Mouse (Mus musculus): ENCODE data around the gene Mthfd2.

Gene Mthfd2

DNA sequence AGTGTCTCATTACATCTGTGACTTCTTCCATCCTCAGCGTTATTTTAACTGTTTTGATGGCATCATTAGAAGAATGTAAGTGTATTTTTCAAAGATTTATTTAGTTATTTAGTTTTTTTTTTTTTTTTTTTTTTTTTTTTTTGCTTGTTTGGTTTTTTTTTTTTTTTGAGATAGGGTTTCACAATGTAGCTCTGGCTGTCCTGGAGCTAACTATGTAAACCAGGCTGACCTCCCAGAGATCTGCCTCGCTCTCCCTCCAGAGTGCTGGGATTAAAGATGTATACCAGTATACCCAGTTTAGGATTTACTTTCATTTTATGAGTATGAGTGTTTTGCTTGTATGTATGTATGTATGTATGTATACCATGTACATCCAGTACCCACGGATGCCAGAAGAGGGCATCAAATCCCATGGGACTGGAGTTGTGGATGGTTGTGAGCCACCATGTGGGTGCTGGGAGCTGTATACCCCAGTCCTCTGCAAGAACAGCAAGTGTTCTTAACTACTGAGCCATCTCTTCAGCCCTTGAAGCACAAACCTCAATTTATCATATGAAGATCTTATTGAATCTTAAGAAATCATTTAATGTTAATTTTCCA lies 2.0 kb upstream of the Mthfd2 start:
- no peak for DNase-seq (ENCODE audit: low spot score)

GRCm38 (mm10) chr6:83326761-83327160 lies 1.1 kb upstream of the Mthfd2 start:
- no peak for DNase-seq (ENCODE audit: low spot score)

- DNase-seq (ENCODE audit: low spot score), result no peak
Observed at GRCm38 (mm10) chr6:83326394-83326736, 657 bp upstream of the Mthfd2 start.

- DNase-seq (ENCODE audit: low spot score), result no peak
Observed at GRCm38 (mm10) chr6:83323652-83324419, 1.9 kb downstream of the Mthfd2 start.

DNA sequence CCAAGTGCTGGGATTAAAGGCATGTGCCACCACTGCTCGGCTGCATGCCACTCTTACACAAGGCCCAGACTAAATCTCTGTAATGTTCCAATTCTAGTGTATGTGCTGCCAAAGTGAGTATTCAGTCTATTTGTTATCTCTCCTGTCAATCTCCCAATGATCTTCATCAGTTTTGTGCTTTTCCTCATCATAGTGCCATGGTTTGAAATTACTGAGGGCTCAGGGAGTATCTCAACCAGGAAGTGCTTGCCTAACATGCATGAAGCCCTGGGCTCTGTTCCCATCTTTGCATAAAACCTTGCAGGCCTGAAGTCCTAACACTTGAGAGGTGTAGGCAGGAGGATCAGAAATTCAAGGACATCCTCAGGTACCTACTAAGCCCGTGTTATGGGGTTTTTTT lies 2.9 kb downstream of the Mthfd2 start:
- DNase-seq (ENCODE audit: low spot score), result no peak

GRCm38 (mm10) chr6:83321927-83322326 lies 3.8 kb downstream of the Mthfd2 start:
- no peak for DNase-seq (ENCODE audit: low spot score)

GRCm38 (mm10) chr6:83317108-83317741 lies 8.5 kb downstream of the Mthfd2 start:
- peak; percentile 84 for DNase-seq (ENCODE audit: low spot score)

DNA sequence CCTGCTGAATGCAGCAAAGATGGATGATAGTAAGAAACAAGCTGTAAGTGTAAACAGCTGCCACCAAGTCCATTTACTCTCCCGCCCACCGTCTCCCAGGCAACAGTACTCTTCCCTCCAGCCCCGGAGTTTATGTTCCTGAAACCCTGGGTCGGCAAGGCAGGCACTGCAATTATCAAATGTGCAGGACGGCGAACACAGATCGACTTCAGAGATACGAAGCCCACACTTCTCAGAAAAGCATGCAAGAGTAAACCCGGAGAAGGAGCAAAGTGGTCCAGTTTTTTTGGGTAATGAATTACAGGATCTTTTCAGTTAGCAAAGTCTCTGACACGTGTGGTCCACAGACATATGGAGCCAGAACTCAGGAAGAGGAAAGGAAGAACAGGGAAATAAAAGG lies 9.7 kb downstream of the Mthfd2 start:
- peak; percentile 44 for DNase-seq (ENCODE audit: low spot score)

- no peak for DNase-seq (ENCODE audit: low spot score)
Observed at GRCm38 (mm10) chr6:83315293-83315692, 10.4 kb downstream of the Mthfd2 start.

DNA sequence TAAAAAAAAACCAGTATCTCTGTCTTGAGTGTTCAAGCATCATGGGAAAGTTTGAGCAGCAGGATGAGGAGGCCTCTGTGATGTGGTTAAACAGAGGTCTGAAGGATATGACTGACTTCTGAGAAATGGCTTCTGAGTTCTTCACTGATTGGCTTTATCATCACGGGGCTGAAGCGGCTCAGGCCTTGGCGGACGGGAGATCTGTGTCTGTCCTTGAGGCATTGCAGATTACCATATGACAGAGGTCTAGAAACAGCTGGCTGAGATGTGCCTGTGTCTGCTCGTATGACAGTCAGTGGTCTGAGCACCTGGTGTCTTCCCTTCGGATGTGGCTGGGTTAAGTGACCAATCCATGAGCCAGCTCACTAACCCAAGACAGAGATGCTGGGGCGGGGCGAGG lies 13.2 kb downstream of the Mthfd2 start:
- peak; percentile 40 for DNase-seq (ENCODE audit: low spot score)

DNA sequence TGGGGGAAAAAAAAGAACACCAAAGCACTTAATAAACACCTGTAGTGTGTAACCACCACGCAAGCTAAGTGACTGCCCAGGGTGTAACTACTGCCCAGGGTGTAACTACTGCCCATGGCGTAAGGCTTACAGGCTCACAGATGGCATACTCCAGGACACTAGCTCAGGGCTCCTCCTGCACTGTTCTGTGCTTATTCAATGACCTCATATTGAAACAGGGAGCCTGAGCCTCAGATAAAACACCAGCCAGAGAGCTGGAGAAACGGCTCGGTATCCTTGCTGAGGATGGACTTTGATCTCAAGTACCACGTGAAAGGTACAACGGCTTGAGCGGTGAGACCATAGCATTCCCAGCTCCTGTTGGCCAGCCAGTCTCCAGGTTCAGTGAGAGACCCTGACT lies 13.7 kb downstream of the Mthfd2 start:
- DNase-seq (ENCODE audit: low spot score), result peak; percentile 74

DNA sequence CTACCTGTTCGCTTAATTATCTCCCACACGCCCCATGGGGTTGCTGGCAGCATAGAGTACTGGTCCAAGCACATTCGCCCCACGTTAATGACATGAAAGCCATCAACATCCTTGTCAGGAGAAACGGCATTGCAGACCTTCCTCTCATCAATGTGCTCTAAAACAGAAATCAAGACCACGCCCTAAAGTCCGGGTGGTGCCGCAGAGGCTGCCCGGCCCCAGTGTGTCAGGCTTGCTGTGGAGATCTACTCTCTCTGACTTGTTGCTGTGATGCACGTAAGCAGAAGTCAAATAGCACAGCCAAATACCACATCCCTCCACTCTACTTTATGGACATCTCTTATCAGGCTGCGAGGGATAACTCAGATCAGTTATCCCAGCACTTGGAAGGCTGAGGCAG lies 14.5 kb downstream of the Mthfd2 start:
- DNase-seq (ENCODE audit: low spot score), result no peak

GRCm38 (mm10) chr6:83309017-83309416 lies 16.7 kb downstream of the Mthfd2 start:
- no peak for DNase-seq (ENCODE audit: low spot score)

- no peak for DNase-seq (ENCODE audit: low spot score)
Observed at GRCm38 (mm10) chr6:83302264-83302663, 23.4 kb downstream of the Mthfd2 start.

DNA sequence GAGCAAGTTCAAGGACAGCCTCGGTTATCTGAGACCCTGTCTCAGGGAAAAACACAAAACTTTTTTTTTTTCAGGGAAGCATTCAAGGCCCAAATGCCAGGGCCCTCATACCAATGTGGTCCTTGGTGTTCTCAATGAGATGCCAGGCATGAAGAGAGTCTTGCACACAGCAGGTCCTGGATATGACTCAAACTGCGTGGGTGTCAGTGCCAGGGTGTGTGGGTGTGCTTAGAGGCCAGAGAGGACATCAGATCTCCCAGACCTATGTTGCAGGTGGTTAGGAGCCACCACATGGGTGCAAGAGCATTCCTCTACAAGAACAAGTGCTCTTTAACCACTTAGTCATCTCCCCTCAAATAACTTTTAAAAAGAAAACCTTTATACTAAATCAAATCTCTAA lies 24.4 kb downstream of the Mthfd2 start:
- no peak for DNase-seq (ENCODE audit: low spot score)

GRCm38 (mm10) chr6:83300447-83301229 lies 25.1 kb downstream of the Mthfd2 start:
- DNase-seq (ENCODE audit: low spot score), result no peak

GRCm38 (mm10) chr6:83280256-83280955 lies 45.3 kb downstream of the Mthfd2 start:
- no peak for DNase-seq (ENCODE audit: low spot score)

DNA sequence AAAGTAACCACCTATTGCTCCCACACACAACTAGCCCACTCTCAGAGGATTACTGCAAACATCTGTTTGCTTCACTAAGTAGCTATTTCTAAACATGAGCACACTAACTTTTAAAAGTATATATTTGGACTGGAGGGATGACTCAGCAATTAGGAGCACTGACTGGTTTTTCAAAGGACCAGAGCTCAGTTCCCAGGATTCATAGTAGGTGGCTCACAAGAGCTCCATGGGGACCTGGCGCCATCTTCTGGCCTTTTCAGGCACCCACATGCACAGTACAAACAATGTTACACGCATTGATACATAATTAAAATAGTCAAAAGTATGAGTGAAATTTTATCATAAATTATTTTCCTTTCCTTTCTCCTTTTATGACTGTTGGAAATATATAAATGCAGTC lies 46.8 kb downstream of the Mthfd2 start:
- DNase-seq (ENCODE audit: low spot score), result no peak

- DNase-seq (ENCODE audit: low spot score), result no peak
Observed at GRCm38 (mm10) chr6:83277151-83277550, 48.6 kb downstream of the Mthfd2 start.

- DNase-seq (ENCODE audit: low spot score), result no peak
Observed at GRCm38 (mm10) chr6:83273733-83274132, 52.0 kb downstream of the Mthfd2 start.

DNA sequence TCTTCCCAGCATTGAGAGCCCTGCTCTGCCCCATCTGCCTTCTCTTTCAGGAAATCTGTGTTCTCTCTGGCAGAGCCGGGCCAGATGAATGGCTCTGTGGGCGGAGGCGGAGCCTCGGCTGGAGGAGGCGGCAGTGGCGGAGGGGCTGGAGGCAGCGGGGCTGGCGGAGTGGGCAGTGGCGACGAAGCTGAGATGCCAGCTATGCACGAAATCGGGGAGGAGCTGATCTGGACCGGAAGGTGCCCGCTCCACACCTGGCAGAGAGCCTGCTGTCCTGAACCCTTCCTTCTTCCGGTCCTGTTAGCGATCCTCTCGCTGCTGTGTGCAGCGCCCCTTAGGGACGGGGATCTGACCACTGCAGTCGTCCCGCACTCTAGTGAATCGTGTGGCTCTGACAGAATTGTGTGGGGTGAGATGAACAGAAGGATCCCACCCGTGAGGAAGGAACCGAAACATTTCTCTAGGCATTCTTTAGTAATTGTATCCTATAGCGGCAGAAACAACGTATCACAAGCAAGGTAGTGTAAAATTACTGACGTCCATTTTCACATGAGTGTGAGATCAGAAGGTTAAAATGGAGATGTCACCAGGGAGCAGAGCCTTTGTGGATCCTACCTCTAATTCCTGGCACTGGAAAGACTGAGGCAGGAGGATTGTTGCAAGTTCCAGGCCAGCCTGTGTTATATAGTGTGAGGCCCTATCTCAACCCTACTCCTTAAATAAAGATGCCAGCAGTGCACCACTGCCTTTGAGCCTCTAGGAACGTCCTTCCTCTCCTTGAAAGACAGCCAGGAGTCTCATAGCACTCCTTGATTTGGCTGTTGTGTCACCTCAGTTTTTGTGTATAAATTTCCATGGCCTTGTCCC lies 57.3 kb downstream of the Mthfd2 start:
- peak; percentile 69 for DNase-seq (ENCODE audit: low spot score)
